11 mouse cellular contexts compared by ENCODE assay signal in genomic region chr9:61679686-61680085, GRCm38 (mm10).
DNase-seq lines count a peak whose midpoint lies in the region; ATAC-seq lines count a peak whose summit lies in the region.
"Had no signal": no experiment of that assay in that cellular context is flagged by ENCODE, and none has a peak within 500 bp of the region (broad histone marks: within the 10 kb centered on the region; RNA-seq: fewer than 3 reads in every experiment).

No protein-coding gene starts in this region.

- peak; percentile 92 for DNase-seq in 416B (ENCODE audit: low read depth)
- DNase-seq in CD8-positive naive resting alpha-beta T cell, adult 2 months (ENCODE audit: low read depth in 2 of 2, low spot score in 2 of 2) = peak; percentile 74 to 82
- DNase-seq in spleen, postnatal 36 days (ENCODE audit: low spot score in 2 of 2) = peak; percentile 86 to 88
- DNase-seq in left cerebral cortex, postnatal 4 days = no peak
- no peak for DNase-seq in layer of hippocampus, postnatal 36 days
- DNase-seq in kidney, postnatal 10 days = no peak
- DNase-seq: cerebellum, adult 8-10 months; heart, postnatal 36 days; kidney, adult 9 months had no signal

- intact Hi-C loops in left cerebral cortex, postnatal 4 days (cut with DNase I) = no loop called here

- peak; percentile 77 for ATAC-seq in inflammation-experienced regulatory T-cells, adult 6 months
- no peak for ATAC-seq in cerebellum, adult (ENCODE audit: insufficient number of reproducible peaks, low FRiP score, low TSS enrichment)

Comparison
In these comparisons a context has a peak if more than half of its experiments do, and no peak if none do; other contexts are left out.
1. DNase-seq: peak in 416B (single experiment), CD8-positive naive resting alpha-beta T cell, adult 2 months (2 of 2) and spleen, postnatal 36 days (2 of 2); none in left cerebral cortex, postnatal 4 days (single experiment), layer of hippocampus, postnatal 36 days (0 of 2) and kidney, postnatal 10 days (single experiment).